Mouse (Mus musculus): ENCODE measurements around the gene Mrpl4.

GRCm38 (mm10) chr9:20995069-20995468 lies 7.5 kb upstream of the Mrpl4 start:
- no peak for TF ChIP-seq CTCF (IDR thresholded peaks at IDR 0.05; ENCODE audit: low read depth)
- TF ChIP-seq EP300 (IDR thresholded peaks at IDR 0.05; ENCODE audit: low read depth), result no peak
